Mouse (Mus musculus) spleen, adult 2 months (tissue): ENCODE results near the gene Mink1.

Experiments used
- CTCF ChIP-seq: fragments of 200-500 bp; IDR thresholded peaks from 2 replicates; pipeline ENCODE4 v1.5.1; 2011; ENCODE audit warnings: mild to moderate bottlenecking, inconsistent platforms; ENCODE audit not compliant: insufficient read depth, insufficient read length, insufficient replicate concordance; ENCODE audit errors: extremely low read depth
- POLR2A ChIP-seq: fragments of 200-500 bp; IDR thresholded peaks from 2 replicates; pipeline ENCODE4 v1.6.1; 2011; ENCODE audit warnings: low read depth, low read length, inconsistent platforms

DNA sequence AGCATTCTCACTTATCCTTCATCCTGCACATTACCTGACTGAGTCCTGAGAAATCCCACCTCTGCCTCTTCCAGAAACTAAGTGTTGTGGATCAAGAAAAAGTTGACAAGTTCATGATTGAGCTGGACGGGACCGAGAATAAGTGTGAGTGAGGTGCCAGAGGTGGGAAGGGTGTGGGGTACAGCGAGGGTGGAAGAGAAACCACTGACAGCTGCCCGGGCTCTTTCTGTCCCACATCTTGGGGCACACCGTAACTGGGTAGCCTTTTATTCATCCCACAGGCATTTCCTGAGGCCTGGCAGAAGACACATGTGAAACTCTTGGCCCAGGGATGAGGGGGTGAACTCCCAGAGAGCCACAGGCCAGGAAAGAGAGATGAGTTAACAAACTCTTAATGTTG lies 95.8 kb downstream of the Mink1 start:
- TF ChIP-seq CTCF (no peak), POLR2A (no peak)
